Mouse (Mus musculus) neural tube, embryonic 15.5 days (tissue): ENCODE data around the gene Rab15. TPM values are rescaled to one million over a fixed set of nuclear protein-coding genes. Genes with fewer than 3 reads are reported as not detected.
"Not testable (repeated sequence)": the region's sequence is repeated elsewhere in the genome, so short reads cannot be mapped to it uniquely, and the experiment has no call there.

Source experiments
- ATAC-seq: fragments of 200-750 bp; cut with Nextera tagmentation; 2 replicates; pipeline ENCODE4 v1.8.0; 2017; ENCODE audit warnings: mild to moderate bottlenecking, moderate TSS enrichment, moderate library complexity; ENCODE audit not compliant: low FRiP score
- H3K27ac ChIP-seq: fragments of 300-500 bp; sonication (generic); replicated peaks from 2 replicates; pipeline ENCODE4 v1.5.1; 2015; ENCODE audit warnings: mild to moderate bottlenecking, inconsistent platforms
- H3K27me3 ChIP-seq: fragments of 300-500 bp; sonication (generic); replicated peaks from 2 replicates; pipeline ENCODE4 v1.6.1; 2015; ENCODE audit warnings: inconsistent platforms
- H3K36me3 ChIP-seq: fragments of 300-500 bp; sonication (generic); 2 replicates; pipeline ENCODE4 v1.6.1; 2015; ENCODE audit warnings: inconsistent platforms
- H3K4me1 ChIP-seq: fragments of 300-500 bp; sonication (generic); 2 replicates; pipeline ENCODE4 v1.6.1; 2015; ENCODE audit warnings: inconsistent platforms
- H3K4me2 ChIP-seq: fragments of 300-500 bp; sonication (generic); 2 replicates; pipeline ENCODE4 v1.6.1; 2015; ENCODE audit warnings: inconsistent platforms, mild to moderate bottlenecking, moderate library complexity
- H3K4me3 ChIP-seq: fragments of 300-500 bp; sonication (generic); replicated peaks from 2 replicates; pipeline ENCODE4 v1.5.1; 2015; ENCODE audit warnings: mild to moderate bottlenecking, inconsistent platforms
- H3K9ac ChIP-seq: fragments of 300-500 bp; sonication (generic); replicated peaks from 2 replicates; pipeline ENCODE4 v1.6.1; 2015; ENCODE audit warnings: mild to moderate bottlenecking, inconsistent platforms
- H3K9me3 ChIP-seq: fragments of 300-500 bp; sonication (generic); replicated peaks from 2 replicates; pipeline ENCODE4 v1.6.1; 2016; ENCODE audit warnings: inconsistent platforms
- WGBS: fragments of 180-500 bp; shearing (Covaris S2); methylation state at CpG from one replicate; pipeline ENCODE4 v1.1.7; 2015; ENCODE audit warnings: mixed read lengths; 5-methylcytosine and 5-hydroxymethylcytosine counted together
- polyA plus RNA-seq: library from polyadenylated mRNA; unstranded; fragments of >200 nt; fragmentation: Nextera tagmentation; extraction: Ambion mirVana; gene quantifications from 2 replicates; pipeline ENCODE4 v1.2.1, GENCODE M21; 2015

Gene Rab15
- polyA plus RNA-seq = 43.6 and 45.8 TPM in 2 replicates

DNA sequence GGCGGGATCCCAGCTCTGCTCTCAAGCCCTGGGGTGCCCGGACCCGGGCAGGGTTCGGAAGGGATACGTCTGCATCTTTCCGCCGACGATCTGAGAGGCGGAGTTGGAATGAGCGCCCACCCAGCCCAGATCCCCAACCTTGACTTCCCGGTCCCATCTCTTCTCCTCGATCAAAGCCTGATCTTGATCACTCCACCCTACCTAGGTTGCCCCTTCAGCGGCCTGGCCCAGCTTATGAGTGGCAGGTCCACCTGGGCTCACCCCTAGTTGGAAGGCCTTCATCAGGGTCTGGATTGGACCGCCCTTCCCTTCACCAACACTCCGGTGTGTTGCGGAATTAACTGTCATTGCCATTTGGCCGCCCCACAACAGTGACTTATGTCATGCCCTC, at the start of gene Rab15:
TSS of gene Rab15 (minus strand) at position 258 of the 391 bp plus-strand sequence.
- Histone ChIP-seq H3K4me1 (peaks cover 47% of the 10 kb centered on the region), H3K27me3 (0 out of 2 replicates have a peak, but pooled peaks cover 3% of the 10 kb centered on the region), H3K27ac (peak within 1 kb of the TSS; percentile 85), H3K9ac (peak within 1 kb of the TSS; percentile 93), H3K4me2 (peak within 1 kb of the TSS; percentile 80), H3K36me3 (no peaks in the 10 kb centered on the region), H3K4me3 (peak within 1 kb of the TSS; percentile 80), H3K9me3 (no peaks in the 10 kb centered on the region)
- peak; percentile 32 for ATAC-seq
- WGBS = 4% methylated on average over 16 of the region's 17 CpGs

DNA sequence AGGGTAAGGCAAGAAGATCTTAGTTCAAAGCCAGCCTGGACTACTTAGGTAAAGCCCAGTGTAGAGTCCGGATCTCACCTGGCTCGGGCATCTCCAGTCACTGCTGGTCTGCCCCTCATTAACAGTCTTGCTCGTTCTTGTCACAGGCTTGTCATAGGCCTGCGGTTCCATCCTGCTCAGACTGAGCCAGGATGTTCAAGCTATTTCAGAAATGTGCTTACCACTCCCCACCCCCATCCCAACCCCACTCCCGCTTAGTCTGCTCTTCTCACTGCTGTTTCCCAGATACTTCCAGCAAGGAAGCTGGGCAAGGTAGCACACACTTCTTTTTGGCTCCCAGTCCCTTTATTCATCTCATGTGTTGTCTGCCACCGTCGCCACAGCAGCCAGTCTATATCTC, 46.9 kb upstream of the Rab15 start:
- WGBS = 90% methylated on average over 7 of the region's 7 CpGs
- Histone ChIP-seq H3K4me3 (no peak overlapping the region), H3K9ac (no peak overlapping the region), H3K36me3 (peaks cover 8% of the 10 kb centered on the region; the same call in 1 of the 2 replicates), H3K27ac (no peak overlapping the region), H3K4me2 (no peak overlapping the region), H3K4me1 (no peaks in the 10 kb centered on the region), H3K9me3 (no peaks in the 10 kb centered on the region), H3K27me3 (no peaks in the 10 kb centered on the region)
- no peak for ATAC-seq

DNA sequence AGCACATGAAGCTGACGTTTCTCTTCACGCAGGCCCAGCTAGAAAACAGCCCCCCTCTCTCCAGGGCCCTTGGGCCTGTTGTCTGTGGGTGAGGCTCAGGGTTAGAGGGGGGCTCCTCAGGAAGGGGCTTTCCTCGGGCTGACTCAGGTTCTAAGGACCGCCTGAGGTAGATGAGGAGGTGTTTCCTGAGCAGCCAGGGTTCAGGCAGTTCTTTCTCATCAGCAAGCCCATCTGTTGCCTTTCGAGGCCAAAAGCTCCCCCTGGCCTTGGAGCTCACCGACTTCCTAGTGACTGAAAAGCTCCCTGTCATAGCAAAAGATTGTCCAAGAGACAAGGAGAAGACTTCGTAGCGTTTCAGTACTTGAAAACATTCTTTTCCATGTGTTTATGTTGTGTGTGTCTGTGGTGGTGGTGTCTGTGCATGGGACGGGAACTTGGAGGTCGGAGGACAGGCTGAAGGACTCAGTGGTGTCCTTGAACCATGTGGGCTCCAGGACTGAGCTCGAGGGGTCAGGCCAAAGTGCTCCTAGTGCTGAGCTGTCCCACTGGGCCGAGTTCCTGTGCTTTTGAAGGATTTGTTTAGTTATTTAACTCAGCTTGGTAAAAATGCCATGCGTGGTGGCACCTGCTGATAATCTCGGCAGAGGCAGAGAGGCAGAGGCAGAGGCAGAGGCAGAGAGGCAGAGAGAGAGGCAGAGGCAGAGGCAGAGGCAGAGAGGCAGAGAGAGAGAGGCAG, 45.9 kb upstream of the Rab15 start:
- H3K27me3 ChIP-seq = no peaks in the 10 kb centered on the region
- H3K9me3 ChIP-seq = no peaks in the 10 kb centered on the region
- 81% methylated on average over 14 of the region's 14 CpGs for WGBS
- H3K27ac ChIP-seq = no peak overlapping the region
- H3K36me3 ChIP-seq = 0 out of 2 replicates have a peak, but pooled peaks cover 3% of the 10 kb centered on the region
- no peak overlapping the region for H3K9ac ChIP-seq
- no peaks in the 10 kb centered on the region for H3K4me1 ChIP-seq
- no peak for ATAC-seq
- H3K4me2 ChIP-seq = no peak overlapping the region
- no peak overlapping the region for H3K4me3 ChIP-seq

DNA sequence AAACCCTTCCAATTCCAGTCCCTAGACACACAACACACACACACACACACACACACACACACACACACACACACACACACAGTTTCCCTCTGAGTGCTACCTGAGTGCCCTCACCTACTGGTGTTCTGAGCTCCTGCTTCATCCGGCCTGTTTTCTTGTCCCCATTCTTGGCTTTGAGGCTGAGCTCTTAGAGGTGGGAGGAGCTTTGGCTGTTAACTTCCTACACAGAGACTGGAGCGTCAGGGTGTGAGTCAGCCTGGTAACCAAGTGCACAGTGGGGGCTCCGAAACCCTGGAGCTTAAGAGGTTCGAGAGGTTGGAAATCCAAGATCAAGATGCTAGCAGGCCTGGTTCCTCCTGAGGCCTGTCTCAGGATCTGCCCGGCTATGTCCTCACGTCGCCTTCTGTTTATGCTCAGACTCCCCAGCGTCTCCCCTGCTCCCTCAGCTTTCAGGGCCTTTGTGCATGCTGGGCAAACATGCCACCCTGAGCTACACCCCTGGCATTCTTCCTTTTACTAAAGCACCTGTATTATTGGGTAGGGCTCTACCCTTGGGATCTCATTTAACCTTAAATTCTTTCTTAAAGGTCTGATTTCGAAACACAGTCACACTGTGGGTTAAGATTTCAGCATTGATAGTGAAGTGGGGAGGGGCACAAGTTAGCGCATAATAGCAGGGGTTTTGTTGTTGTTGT, 45.0 kb upstream of the Rab15 start:
- H3K4me1 ChIP-seq = no peaks in the 10 kb centered on the region
- 67% methylated on average over 10 of the region's 10 CpGs for WGBS
- no peak overlapping the region for H3K4me2 ChIP-seq
- no peak overlapping the region for H3K27ac ChIP-seq
- H3K36me3 ChIP-seq = 0 out of 2 replicates have a peak, but pooled peaks cover 6% of the 10 kb centered on the region
- H3K9me3 ChIP-seq = no peaks in the 10 kb centered on the region
- H3K27me3 ChIP-seq = no peaks in the 10 kb centered on the region
- H3K4me3 ChIP-seq = no peak overlapping the region
- ATAC-seq = no peak
- no peak overlapping the region for H3K9ac ChIP-seq

DNA sequence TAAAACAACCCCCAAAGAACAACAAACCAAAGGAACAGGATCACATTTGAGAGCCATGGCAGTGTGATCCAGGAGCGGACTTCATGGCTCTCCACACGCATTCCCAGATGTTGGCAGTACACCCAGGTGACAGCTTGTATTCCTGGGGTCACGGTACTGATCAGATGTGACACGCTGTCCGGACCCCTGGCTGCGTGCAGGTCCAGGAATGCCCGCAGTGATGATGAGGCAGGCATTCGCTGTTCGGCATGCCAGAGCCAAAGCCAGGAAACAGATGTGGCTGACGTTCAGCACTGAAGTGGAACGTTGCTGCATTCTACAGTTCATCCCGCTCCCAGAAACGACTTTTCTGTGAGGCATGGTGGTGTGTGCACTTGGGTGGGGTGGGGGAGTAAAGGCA, 42.6 kb upstream of the Rab15 start:
- Histone ChIP-seq H3K36me3 (0 out of 2 replicates have a peak, but pooled peaks cover 6% of the 10 kb centered on the region), H3K27me3 (no peaks in the 10 kb centered on the region), H3K9me3 (no peaks in the 10 kb centered on the region), H3K27ac (no peak overlapping the region), H3K4me2 (no peak overlapping the region), H3K9ac (no peak overlapping the region), H3K4me3 (no peak overlapping the region), H3K4me1 (no peaks in the 10 kb centered on the region)
- ATAC-seq = no peak
- WGBS = 83% methylated on average over 13 of the region's 13 CpGs

DNA sequence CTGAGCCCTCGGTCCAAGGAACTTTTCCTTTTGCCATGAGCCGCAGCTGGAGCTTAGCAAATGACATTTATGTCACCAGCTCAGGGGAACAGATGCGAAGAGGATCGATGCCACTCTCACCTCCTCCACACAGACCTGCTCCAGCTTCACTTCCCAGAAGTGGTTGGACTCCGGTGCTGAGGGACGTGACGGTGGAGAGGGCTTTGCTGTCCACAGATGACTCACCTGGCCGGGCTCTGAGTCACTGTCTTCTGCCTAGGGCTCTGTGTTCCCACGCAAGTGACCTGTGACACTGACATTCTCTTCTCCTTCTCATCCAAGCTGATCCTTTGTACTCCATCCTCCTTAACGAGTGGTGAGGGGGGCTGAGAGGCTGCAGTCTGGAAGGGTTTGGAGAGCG, 40.9 kb upstream of the Rab15 start:
- 84% methylated on average over 11 of the region's 11 CpGs for WGBS
- Histone ChIP-seq H3K4me2 (no peak overlapping the region), H3K36me3 (0 out of 2 replicates have a peak, but pooled peaks cover 6% of the 10 kb centered on the region), H3K27me3 (no peaks in the 10 kb centered on the region), H3K4me3 (no peak overlapping the region), H3K9ac (no peak overlapping the region), H3K4me1 (no peaks in the 10 kb centered on the region), H3K27ac (no peak overlapping the region), H3K9me3 (no peaks in the 10 kb centered on the region)
- ATAC-seq = no peak

DNA sequence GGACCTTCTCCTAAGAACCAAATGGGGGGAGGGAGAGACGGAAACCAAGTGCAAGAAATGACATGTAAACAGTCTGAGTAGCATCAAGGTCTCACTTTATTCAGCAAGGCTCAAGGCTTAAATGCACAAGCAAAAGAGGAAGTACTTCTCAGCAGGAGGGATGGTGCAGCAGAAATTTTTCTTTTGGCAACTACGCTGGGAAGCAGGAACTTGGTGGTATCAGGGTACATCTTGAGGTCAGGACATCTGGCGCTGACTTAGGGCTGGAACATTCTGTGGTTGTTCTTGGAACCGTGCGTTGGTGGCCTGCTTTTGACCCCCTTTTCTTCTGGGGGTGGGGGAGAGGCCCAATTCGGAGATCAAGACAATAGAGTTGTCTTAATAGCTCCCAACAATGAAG, 36.1 kb upstream of the Rab15 start:
- H3K27ac ChIP-seq, H3K9me3 ChIP-seq, H3K4me1 ChIP-seq, H3K4me2 ChIP-seq, H3K9ac ChIP-seq, H3K36me3 ChIP-seq, H3K27me3 ChIP-seq, H3K4me3 ChIP-seq, ATAC-seq: not testable (repeated sequence)
- 56% methylated on average over 6 of the region's 6 CpGs for WGBS

DNA sequence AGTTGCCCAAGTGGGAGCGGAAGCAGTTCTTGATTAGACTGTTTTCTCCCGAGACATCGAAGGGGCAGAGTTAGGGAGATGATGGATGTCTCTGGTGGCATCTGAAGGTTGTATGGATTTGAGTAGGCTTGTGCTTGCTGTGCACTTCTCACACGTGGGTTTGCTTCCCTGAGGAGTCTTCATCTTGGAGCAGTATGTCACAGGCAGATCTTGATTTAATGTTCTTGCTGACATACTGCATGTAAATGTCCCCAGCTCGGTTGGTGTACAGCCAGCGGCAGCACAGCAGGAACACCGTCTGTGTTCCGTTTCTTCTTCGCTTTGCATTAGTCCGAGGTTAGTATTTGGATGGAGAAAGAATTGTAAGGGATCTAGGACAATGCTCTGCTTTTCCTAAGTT, 34.4 kb upstream of the Rab15 start:
- peak; percentile 38; the same call in 1 of the 2 replicates for ATAC-seq
- WGBS = 53% methylated on average over 10 of the region's 10 CpGs
- H3K9me3 ChIP-seq = no peaks in the 10 kb centered on the region
- H3K27me3 ChIP-seq = no peaks in the 10 kb centered on the region
- H3K9ac ChIP-seq = no peak overlapping the region
- H3K27ac ChIP-seq = no peak overlapping the region
- H3K4me3 ChIP-seq = no peak overlapping the region
- no peak overlapping the region for H3K4me2 ChIP-seq
- H3K4me1 ChIP-seq = no peaks in the 10 kb centered on the region
- H3K36me3 ChIP-seq = no peaks in the 10 kb centered on the region

DNA sequence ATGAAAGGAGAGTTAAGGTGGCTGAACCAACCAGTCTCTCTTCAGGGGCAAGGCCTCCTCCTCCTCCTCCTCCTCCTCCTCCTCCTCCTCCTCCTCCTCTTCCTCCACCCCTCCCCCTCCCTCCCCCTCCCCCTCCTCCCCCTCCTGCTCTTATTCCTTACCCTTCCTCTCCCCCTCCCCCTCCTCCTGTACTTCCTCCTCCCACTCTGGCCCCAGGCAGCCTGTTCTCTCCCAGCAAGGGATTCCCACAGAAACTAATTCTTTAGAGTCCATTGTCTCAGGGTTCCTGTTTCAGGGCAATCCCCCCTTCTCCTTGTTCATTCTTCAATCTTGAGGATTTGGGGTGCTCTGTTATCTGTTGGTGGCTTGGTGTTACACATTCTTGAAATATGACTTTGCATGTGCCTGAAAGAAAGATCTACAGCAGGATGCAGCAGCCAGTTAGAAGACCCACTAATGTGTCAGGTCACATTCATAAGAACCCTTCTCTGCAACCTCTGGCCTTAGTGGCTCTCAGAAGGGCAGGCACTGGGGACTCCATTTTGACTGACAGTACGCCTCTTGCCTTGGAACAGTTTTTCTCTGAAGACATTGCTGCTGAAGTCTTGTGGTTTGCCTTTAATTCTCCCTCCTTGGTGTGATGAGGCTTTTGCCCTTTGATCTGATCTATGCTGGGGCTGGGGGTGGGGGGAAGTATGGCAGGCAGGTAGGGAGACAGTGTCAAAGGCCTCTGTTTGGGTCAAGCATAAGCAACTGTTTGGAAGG, 30.9 kb upstream of the Rab15 start:
- Histone ChIP-seq H3K9ac (no peak overlapping the region), H3K27ac (no peak overlapping the region), H3K4me2 (no peak overlapping the region), H3K36me3 (no peaks in the 10 kb centered on the region), H3K27me3 (no peaks in the 10 kb centered on the region), H3K4me3 (no peak overlapping the region), H3K9me3 (no peaks in the 10 kb centered on the region), H3K4me1 (no peaks in the 10 kb centered on the region)
- WGBS = 83% methylated on average over 1 of the region's 1 CpGs
- ATAC-seq = no peak

DNA sequence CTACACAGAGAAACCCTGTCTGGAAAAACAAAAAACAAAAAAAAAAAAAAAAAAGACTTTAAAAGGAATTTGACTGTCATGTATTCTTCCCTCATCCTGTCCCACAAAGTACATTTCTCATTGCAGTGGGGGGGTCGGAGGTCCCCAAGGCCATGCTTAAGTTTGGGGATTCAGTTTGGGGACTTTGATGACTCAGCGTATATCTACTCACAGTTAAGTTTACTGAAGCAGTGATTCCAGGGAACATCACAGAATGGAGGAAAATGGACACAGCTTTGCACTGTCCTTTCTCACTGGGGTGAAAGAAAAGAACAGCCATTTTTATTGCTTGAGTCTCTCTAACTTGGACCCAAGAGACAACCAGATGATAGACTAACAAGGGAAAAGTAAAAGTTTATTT, 29.7 kb upstream of the Rab15 start:
- Histone ChIP-seq H3K9me3 (no peaks in the 10 kb centered on the region), H3K36me3 (no peaks in the 10 kb centered on the region), H3K4me2 (no peak overlapping the region), H3K27ac (no peak overlapping the region), H3K27me3 (no peaks in the 10 kb centered on the region), H3K4me1 (no peaks in the 10 kb centered on the region), H3K4me3 (no peak overlapping the region), H3K9ac (no peak overlapping the region)
- ATAC-seq = no peak
- 88% methylated on average over 2 of the region's 2 CpGs for WGBS

DNA sequence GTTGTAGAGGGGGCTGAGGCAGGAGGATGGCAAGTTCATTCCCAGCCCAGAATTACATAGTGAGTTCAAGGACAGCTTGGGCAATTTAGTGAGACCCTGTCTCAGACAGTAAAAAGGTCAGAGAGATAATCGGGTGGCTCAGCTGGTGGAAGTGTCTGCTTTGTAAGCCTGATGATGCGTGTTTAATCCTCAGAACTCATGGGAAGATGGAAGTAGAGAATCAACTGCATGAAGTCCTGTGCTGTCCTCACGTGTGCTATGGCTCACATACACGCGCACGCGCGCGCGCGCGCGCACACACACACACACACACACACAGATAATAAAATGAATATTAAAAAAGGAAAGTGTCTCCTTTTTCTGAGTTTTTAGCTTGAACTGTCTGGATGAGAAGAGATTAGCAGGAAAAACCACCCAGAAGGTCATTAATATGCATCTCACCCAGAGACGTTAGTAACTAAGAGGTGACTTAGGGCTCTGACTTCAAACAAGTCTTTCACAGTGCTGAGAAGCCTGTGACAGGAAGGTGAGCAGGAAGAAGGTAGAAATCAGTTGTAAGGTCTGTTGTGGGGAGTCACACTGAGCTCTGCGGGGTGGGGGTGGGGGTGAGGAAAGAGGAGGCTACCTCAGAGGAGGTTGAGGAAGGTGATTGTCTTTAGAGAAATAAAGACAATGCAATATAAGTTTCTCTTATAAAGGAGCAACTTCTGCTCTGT, 21.8 kb upstream of the Rab15 start:
- ATAC-seq = no peak
- no peaks in the 10 kb centered on the region for H3K36me3 ChIP-seq
- H3K4me3 ChIP-seq = no peak overlapping the region
- no peak overlapping the region for H3K9ac ChIP-seq
- no peaks in the 10 kb centered on the region for H3K9me3 ChIP-seq
- WGBS = 91% methylated on average over 15 of the region's 15 CpGs
- no peak overlapping the region for H3K27ac ChIP-seq
- H3K4me2 ChIP-seq = no peak overlapping the region
- H3K27me3 ChIP-seq = no peaks in the 10 kb centered on the region
- H3K4me1 ChIP-seq = no peaks in the 10 kb centered on the region
